In genomic region chr5:113951693-113952071, GRCm38 (mm10) we compare ENCODE assay signal across 1 mouse cellular context.
TF ChIP-seq lines count a peak whose summit lies in the region.

No protein-coding gene starts in this region.

TF ChIP-seq in MEL, 35 proteins besides CTCF, POLR2A, EP300 and RAD21:
- TF ChIP-seq TCF12 (IDR thresholded peaks at IDR 0.05; ENCODE audit: low read depth, low read length) (peak; percentile 76), SIN3A (IDR thresholded peaks at IDR 0.05; ENCODE audit: low read length) (peak; percentile 57; the same call in 1 of the 2 replicates), KAT2A (conservative IDR thresholded peaks at IDR 0.05; ENCODE audit: low read depth, low read length) (no peak), RCOR1 (IDR thresholded peaks at IDR 0.05; ENCODE audit: low read depth, low read length) (peak; percentile 63), E2F4 (IDR thresholded peaks at IDR 0.05; ENCODE audit: borderline replicate concordance, low read depth, low read length) (no peak), MAFK (IDR thresholded peaks at IDR 0.05; ENCODE audit: borderline replicate concordance, low read depth, low read length) (no peak), ZNF384 (IDR thresholded peaks at IDR 0.05; ENCODE audit: low read depth, low read length) (no peak), ELF1 (IDR thresholded peaks at IDR 0.05; ENCODE audit: low read depth, low read length) (no peak), GATA1 (IDR thresholded peaks at IDR 0.05; ENCODE audit: low read depth, low read length) (peak; percentile 79), USF1 (IDR thresholded peaks at IDR 0.05; ENCODE audit: low read depth, low read length) (no peak), ZMIZ1 (IDR thresholded peaks at IDR 0.05; ENCODE audit: low read depth, low read length) (no peak), NELFE (IDR thresholded peaks at IDR 0.05; ENCODE audit: low read depth, low read length) (no peak), GABPA (IDR thresholded peaks at IDR 0.05; ENCODE audit: low read depth, low read length) (no peak), ZC3H11A (IDR thresholded peaks at IDR 0.05; ENCODE audit: low read depth, low read length) (no peak), SMC3 (IDR thresholded peaks at IDR 0.05; ENCODE audit: low read depth, low read length) (no peak), MYB (IDR thresholded peaks at IDR 0.05; ENCODE audit: low read depth, low read length) (no peak), MEF2A (IDR thresholded peaks at IDR 0.05; ENCODE audit: extremely low read depth, insufficient replicate concordance, low read depth, low read length, poor library complexity, severe bottlenecking) (no peak), HCFC1 (IDR thresholded peaks at IDR 0.05; ENCODE audit: low read depth, low read length) (no peak), TBP (IDR thresholded peaks at IDR 0.05; ENCODE audit: low read depth, low read length) (0 out of 2 replicates have a peak, but pooled peaks have one; percentile 34), CHD2 (IDR thresholded peaks at IDR 0.05; ENCODE audit: low read length) (no peak), UBTF (IDR thresholded peaks at IDR 0.05; ENCODE audit: borderline replicate concordance, insufficient read depth, low read depth, low read length) (no peak), ETS1 (IDR thresholded peaks at IDR 0.05; ENCODE audit: low read depth, low read length) (peak; percentile 48; the same call in 1 of the 2 replicates), TAL1 (IDR thresholded peaks at IDR 0.05; ENCODE audit: low read length) (peak; percentile 85), USF2 (IDR thresholded peaks at IDR 0.05; ENCODE audit: borderline replicate concordance in 1 of 2, insufficient read depth in 1 of 2, low read depth in 1 of 2, low read length in 2 of 2) (no peak), NRF1 (IDR thresholded peaks at IDR 0.05; ENCODE audit: insufficient read depth, low read depth, low read length, poor library complexity, severe bottlenecking) (no peak), MXI1 (IDR thresholded peaks at IDR 0.05; ENCODE audit: low read depth, low read length) (no peak), POLR2AphosphoS2 (IDR thresholded peaks at IDR 0.05; ENCODE audit: low read length) (no peak), JUND (IDR thresholded peaks at IDR 0.05; ENCODE audit: low read depth, low read length) (no peak)
